Mouse (Mus musculus): ENCODE results near the gene Gcm1.
"Not testable (repeated sequence)": the region's sequence is repeated elsewhere in the genome, so short reads cannot be mapped to it uniquely, and the experiment has no call there.

Gcm1 gene

GRCm38 (mm10) chr9:78050452-78050970 is 1.2 kb upstream of the Gcm1 start:
- DNase-seq, result no peak

- no peak for DNase-seq
These were observed 2.1 kb downstream of the Gcm1 start for GRCm38 (mm10) chr9:78053821-78054220.

- no peak for DNase-seq
These were observed 2.6 kb downstream of the Gcm1 start for GRCm38 (mm10) chr9:78054298-78054697.

GRCm38 (mm10) chr9:78059525-78060120 is 7.9 kb downstream of the Gcm1 start:
- DNase-seq, result no peak

- DNase-seq, result no peak
These were observed 10.7 kb downstream of the Gcm1 start for GRCm38 (mm10) chr9:78062392-78062791.

GRCm38 (mm10) chr9:78064121-78064520 is 12.4 kb downstream of the Gcm1 start:
- no peak for DNase-seq

- no peak for DNase-seq
These were observed 18.8 kb downstream of the Gcm1 start for GRCm38 (mm10) chr9:78070496-78070895.

GRCm38 (mm10) chr9:78071626-78072025 is 19.9 kb downstream of the Gcm1 start:
- DNase-seq, result no peak

- not testable (repeated sequence) for DNase-seq
These were observed 21.6 kb downstream of the Gcm1 start for GRCm38 (mm10) chr9:78073291-78073690.

GRCm38 (mm10) chr9:78073713-78074340 is 22.1 kb downstream of the Gcm1 start:
- DNase-seq, result no peak

- no peak for DNase-seq
These were observed 23.5 kb downstream of the Gcm1 start for GRCm38 (mm10) chr9:78075256-78075655.

GRCm38 (mm10) chr9:78078240-78078639 is 26.5 kb downstream of the Gcm1 start:
- no peak for DNase-seq

GRCm38 (mm10) chr9:78081835-78082234 is 30.1 kb downstream of the Gcm1 start:
- no peak for DNase-seq

- DNase-seq, result no peak
These were observed 32.6 kb downstream of the Gcm1 start for GRCm38 (mm10) chr9:78084341-78084740.

- no peak for DNase-seq
These were observed 34.1 kb downstream of the Gcm1 start for GRCm38 (mm10) chr9:78085722-78086287.

GRCm38 (mm10) chr9:78087751-78088150 is 36.0 kb downstream of the Gcm1 start:
- DNase-seq, result no peak

- DNase-seq, result no peak
These were observed 36.8 kb downstream of the Gcm1 start for GRCm38 (mm10) chr9:78088521-78088920.

GRCm38 (mm10) chr9:78088971-78089370 is 37.2 kb downstream of the Gcm1 start:
- no peak for DNase-seq

- no peak for DNase-seq
These were observed 38.2 kb downstream of the Gcm1 start for GRCm38 (mm10) chr9:78089906-78090305.

- DNase-seq, result no peak
These were observed 38.9 kb downstream of the Gcm1 start for GRCm38 (mm10) chr9:78090596-78090995.

GRCm38 (mm10) chr9:78095686-78096085 is 44.0 kb downstream of the Gcm1 start:
- DNase-seq, result no peak

- no peak for DNase-seq
These were observed 44.7 kb downstream of the Gcm1 start for GRCm38 (mm10) chr9:78096376-78096775.

GRCm38 (mm10) chr9:78100956-78101355 is 49.2 kb downstream of the Gcm1 start:
- no peak for DNase-seq

- no peak for DNase-seq
These were observed 49.7 kb downstream of the Gcm1 start for GRCm38 (mm10) chr9:78101431-78101830.
